Mouse (Mus musculus) lung, adult 2 months (tissue): ENCODE measurements at regions not wholly inside any gene's neighbourhood (a gene's known extent, or its start where the extent isn't known, plus 50 kb on each side); places are given as distances from the start of the nearest gene placed in this dataset.

Experiments
- CTCF ChIP-seq: fragments of 200-500 bp; IDR thresholded peaks from 2 replicates; pipeline ENCODE4 v1.5.1; 2011; ENCODE audit warnings: mild to moderate bottlenecking, low read length, control low read depth; ENCODE audit not compliant: insufficient read depth
- POLR2A ChIP-seq: fragments of 200-500 bp; IDR thresholded peaks from 2 replicates; pipeline ENCODE4 v1.6.1; 2011; ENCODE audit warnings: low read depth, mild to moderate bottlenecking, control low read depth, low read length, borderline replicate concordance; ENCODE audit errors: extremely low read depth

DNA sequence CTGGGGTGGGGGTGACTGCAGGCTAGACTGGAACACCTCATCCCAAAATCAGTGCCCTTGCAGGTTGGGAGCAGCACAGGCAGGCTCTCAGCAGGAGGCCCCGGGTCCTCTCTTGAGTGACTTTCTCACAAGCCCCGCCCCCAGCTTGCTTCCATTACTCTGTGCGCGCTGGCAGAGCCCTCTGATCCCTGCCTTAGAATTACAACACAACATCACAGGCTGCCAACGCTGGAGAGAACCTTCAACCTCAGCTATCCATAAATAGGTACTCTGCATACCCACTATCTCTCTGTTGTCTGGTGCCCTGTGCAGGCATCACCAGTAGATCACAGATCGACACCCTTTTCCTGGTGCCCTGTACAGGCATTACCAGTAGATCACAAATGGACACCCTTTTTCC is 139.1 kb upstream of the Igsf21 start:
- no peak for TF ChIP-seq CTCF
- no peak for TF ChIP-seq POLR2A
